Mouse (Mus musculus) megakaryocyte, embryonic 14.5 days (primary cell): ENCODE data around the gene Rassf3.

Experiments used
- FLI1 ChIP-seq: IDR thresholded peaks from 2 replicates; pipeline ENCODE4 v1.6.1; 2012; ENCODE audit warnings: low read length, inconsistent platforms, mixed read lengths
- GATA1 ChIP-seq: IDR thresholded peaks from 3 replicates; pipeline ENCODE4 v1.6.1; 2012; ENCODE audit warnings: mixed read lengths, low read length, inconsistent platforms, borderline replicate concordance

DNA sequence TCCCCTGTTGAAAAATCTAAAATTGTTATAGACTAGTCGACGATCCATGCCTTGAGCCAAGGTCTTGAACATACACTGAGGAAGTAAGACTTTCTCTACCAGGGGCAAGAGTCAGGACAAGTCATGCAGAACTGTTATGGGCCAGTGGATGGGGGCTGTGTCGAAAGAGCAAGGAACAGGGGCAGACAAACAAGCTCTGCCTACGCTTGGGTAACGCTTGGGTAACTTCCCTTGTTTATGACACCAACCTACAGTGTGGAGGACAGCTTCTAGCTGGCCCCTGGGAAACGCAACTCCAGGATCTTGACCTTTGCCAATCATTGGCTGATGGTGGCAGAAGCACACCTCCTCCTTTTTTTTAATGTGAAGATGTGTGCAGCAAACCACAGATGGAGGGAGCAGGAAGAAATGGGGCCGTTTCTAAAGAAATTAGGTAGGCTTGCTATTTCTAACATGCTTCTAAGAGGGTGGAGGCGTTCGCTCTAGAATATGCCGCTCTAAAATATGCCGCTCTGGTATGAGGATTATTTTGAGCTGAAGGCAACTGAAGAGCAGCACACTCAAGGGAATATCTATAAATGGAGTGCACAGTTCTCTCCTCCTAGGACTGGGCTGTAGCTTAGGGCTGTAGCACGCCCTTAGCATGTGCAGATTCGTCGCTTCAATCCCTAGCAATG, 12.6 kb upstream of the Rassf3 start:
- TF ChIP-seq GATA1 (no peak), FLI1 (no peak)
